Mouse (Mus musculus) mouse trophoblast stem cell (cell line): ENCODE measurements around the gene Nid1.

Experiments used
- in situ Hi-C, 2 experiments: fragments of 300-500 bp; cut with MseI, MboI; formaldehyde crosslinking; loops; 2 replicates in 1 of 2; 3 replicates in 1 of 2; pipeline ENCODE4 v1.15.1; 2025

The Nid1 gene

DNA sequence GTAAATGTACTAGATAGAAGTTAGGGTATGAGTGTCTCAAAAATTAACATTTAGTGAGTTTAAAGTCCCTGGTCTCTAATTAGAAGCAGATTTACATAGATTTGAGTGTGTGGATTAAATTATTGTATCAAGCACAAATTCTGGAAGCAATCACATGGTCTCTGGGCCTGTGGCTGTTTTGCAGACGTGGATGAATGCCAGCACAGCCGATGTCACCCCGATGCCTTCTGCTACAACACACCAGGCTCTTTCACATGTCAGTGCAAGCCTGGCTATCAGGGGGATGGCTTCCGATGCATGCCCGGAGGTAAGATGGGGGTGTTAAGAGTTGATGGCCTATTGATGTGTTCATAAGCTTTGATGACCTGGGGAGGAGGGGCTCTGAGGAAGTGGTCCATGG is 52.5 kb downstream of the Nid1 start:
- in situ Hi-C loops = no loop called here

DNA sequence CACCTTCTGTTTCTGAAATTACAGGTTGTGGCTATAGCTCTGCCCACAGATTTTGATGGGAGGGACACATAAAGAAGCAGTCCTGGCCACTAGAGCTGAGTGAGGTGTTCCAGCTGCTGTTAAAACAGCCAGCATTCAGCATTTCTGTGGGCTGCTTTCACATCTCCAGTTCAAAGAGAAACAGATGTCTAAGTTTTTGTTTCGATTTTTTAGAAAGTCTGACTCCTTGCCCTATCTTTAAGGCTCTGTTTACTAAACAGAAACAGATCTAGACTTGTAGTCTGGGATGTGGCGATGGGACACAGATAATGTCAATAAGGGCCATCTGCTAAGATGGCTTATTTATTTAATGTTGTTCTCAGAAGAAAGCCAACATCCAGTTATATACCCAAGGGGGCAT is 54.8 kb downstream of the Nid1 start:
- in situ Hi-C loops = no loop called here

DNA sequence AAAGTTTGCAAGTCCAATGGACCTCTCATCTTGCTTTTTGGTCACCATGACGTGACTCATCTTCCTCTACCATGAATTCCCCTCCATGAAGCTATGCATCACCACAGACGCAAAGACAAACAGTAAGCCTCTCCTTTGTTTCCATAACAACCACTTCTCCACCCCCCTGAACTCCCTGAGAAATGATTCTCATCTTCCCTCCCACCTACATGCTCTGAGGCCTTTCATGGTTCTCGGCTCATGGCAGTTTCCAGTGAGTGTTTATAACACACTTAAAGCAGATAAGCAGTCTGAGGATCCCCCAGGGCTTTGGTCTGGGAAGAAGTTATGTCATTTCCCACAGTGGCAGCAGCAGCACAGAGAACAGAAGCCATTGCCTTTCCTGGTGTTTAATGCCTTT is 56.2 kb downstream of the Nid1 start:
- in situ Hi-C loops = no loop called here

DNA sequence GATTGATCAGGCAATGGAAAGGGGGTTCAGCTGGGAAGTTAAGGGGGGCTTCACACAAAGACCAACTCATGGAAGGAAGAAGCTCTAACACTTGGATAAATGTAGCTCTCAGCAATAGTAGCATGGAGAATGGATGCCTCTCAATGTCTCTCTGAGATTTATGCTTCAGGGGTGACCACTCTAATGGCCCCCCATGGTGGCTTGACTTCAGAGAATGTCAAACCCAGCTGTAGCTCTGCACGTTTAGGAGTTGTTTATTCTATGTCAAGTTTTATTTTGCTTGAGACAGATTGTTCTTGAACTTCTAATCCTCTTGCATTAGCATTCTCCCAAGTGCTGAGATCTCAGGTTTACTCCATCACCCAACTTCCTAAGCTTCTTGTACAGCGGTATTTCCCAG is 60.7 kb downstream of the Nid1 start:
- in situ Hi-C loops = no loop called here

DNA sequence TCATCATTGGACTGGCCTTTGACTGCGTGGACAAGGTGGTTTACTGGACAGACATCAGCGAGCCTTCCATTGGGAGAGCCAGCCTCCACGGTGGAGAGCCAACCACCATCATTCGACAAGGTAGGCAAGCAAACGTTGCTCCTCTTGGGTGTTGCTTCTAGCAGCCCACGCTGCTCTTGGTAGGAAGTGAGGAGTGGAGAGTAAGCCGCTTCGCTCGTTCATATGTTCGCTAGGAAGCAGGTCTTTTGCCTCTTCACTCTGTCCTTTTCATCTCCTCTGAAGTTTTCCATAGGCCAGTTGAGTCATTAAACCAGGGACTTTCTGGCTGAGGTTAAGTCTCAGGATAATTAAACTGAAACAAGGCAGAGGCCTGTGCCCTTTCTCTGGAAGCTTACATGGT is 65.1 kb downstream of the Nid1 start:
- in situ Hi-C loops = no loop called here

DNA sequence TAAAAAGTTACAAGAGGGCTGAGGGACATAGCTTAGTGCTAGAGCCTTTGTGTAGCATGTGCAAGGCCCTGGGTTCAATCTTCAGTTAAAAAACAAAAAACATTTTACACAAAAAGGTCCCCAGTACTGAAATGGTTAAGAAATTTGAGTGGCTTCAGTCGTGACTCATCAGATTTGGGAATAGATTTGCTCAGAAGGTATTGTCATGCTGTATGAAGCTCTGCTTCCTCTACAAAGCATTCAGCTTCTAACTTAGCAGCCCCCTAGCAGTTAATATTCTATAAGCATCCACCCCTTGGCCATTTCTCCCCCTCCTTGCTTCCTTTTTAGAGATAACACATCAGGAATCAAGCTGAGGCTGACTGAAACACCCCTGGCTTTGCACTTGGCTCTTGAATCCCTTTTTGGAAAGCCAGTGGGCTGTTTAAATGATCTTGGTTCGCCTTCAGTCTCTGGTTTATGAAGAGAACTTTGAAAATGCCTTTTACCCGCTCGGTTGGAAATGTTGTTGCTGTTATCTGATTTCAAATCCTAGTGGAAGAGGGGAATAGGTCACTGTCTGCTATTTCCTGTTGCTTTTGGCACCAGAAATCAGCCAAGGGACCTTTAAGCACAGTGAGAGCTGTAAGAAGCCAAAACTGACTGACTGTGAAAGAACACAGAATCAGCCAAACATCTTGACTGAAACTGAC is 66.5 kb downstream of the Nid1 start:
- in situ Hi-C loops = no loop called here

DNA sequence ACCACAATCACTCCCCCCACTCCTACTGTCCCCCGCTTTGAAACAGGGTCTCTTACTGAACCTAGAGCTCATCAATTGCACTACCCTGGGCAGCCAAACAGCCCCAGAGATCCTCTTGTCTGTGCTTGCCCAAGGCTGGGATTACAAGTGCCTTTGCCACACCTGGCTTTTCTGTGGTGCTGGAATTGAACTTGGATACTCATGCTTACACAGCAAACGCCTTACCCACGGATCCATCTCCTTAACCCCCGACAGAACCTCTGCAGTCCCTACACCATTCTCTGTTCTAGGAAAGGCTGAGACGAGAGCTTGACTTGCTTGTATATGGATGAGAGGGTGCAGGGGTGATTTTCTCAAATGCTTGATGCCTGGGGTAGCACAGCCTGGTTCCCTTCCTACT is 67.7 kb downstream of the Nid1 start:
- in situ Hi-C loops = no loop called here

DNA sequence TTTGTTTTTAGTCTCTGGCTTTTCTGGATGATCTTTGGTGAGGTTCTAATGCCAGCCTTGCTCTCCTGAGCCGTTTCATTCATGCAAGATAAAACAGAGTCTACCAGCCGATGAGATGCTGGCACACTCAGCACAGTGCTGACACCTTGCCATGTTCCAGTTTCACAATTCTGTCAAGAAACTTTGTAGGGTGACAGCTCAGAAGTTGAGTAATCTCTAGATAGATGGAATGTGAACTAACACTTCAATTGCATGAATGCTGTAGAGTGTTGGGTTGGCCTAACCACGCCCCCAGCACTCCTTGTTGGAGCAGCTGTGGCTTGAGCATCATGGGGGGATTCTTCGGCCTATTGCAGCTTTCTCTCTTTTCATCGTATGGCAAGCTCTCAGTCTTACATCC is 69.2 kb downstream of the Nid1 start:
- in situ Hi-C loops = no loop called here

DNA sequence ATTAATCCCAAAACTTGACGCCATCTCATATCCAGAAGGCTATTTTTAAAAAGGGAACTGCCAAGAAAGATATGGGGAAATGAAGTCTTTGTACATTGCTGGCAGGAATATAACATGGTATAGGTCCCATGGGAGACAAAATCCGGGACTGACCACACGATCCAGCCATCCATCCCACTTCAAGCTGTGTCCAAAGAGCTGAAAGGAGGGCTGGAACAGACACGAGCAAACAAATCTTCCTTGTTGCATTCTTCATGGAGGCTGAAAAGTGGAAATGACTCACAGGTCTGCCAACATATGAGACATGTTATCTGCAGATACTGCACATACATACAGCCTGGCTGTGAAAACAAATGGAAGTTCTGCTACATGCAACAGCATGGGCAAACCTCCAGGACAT is 77.5 kb downstream of the Nid1 start:
- in situ Hi-C loops = loop anchor here (10.0 kb wide), 3 partner anchors 100 to 350 kb away; no protein-coding TSS in a partner anchor

DNA sequence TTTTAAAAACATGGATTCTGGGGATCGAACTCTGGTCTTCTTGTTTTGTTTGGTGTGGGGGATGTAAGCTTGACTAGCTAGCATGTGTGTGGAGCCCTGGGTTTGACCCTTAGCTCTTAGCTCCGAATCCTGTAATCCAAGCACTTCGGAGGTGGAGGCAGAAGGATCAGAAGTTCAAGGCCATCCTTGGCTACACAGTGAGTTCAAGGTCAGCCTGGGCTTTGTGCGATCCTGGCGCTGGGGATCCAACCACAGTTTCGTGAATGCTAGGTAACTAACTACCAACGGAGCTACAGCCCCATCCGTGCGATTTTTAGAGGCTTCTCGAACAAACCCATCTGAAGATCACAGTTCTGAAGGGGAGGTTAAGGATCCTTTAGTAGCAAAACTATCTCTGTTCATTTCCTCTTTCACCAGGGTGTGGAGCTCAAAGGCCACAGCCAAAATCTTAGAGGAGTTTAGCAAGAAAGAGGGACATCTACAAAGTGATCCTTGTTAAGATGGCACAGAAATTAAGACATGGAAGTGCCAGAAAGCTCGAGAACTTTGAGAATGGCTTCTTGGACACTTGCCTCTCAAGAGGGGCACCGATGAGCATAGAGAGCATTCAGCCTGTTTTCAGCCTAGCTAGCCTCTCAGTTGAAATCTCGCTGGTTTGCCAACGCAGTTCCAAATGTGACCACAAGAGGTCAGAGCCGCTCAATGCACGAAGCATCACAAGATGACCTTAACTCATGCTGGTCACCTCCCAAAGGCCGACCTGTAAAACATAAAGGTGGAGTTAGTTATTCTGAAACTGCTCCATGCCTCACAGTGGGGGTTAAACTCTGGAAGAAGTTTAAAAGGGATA is 79.2 kb downstream of the Nid1 start:
- in situ Hi-C loops = loop anchor here (10.0 kb wide), 3 partner anchors 98 to 348 kb away; no protein-coding TSS in a partner anchor

DNA sequence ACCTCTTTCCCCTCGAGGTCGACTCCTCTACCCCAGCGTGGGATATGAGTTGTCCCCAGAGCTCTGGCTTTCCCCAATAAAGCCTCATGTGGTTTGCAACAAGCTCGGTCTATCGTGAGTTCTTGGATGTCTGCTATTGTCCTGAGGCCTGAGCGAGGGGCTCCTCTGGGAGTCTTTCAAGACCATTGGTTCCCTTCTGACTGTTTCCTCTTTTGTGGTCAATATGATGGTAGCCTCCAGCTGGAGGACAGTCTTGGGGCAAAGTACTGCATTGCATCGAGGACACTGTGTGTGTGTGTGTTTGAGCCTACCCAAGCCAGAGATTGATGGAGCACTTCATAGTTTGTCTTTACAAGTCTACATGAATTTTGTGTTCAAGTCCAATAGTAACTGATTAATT is 80.8 kb downstream of the Nid1 start:
- in situ Hi-C loops = loop anchor here (10.0 kb wide), 3 partner anchors 97 to 347 kb away; no protein-coding TSS in a partner anchor

DNA sequence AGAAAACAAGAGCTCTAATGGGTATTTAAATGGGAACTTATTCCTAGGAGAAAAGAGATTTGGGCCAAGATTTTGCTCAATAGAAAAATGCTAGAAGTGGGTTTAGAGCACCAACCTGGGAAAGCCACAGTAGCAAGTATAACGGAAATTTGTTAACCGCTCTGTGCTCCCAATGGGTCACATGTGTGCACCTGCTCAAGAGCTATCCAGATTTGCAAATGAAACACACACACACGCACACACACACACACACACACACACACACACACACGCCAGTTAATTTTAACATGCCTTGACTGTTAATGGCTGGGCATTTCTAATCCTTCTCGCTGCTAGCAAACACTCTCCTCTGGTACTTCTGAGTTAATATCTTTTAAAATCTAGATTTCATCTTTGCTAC is 83.1 kb downstream of the Nid1 start:
- in situ Hi-C loops = no loop called here

DNA sequence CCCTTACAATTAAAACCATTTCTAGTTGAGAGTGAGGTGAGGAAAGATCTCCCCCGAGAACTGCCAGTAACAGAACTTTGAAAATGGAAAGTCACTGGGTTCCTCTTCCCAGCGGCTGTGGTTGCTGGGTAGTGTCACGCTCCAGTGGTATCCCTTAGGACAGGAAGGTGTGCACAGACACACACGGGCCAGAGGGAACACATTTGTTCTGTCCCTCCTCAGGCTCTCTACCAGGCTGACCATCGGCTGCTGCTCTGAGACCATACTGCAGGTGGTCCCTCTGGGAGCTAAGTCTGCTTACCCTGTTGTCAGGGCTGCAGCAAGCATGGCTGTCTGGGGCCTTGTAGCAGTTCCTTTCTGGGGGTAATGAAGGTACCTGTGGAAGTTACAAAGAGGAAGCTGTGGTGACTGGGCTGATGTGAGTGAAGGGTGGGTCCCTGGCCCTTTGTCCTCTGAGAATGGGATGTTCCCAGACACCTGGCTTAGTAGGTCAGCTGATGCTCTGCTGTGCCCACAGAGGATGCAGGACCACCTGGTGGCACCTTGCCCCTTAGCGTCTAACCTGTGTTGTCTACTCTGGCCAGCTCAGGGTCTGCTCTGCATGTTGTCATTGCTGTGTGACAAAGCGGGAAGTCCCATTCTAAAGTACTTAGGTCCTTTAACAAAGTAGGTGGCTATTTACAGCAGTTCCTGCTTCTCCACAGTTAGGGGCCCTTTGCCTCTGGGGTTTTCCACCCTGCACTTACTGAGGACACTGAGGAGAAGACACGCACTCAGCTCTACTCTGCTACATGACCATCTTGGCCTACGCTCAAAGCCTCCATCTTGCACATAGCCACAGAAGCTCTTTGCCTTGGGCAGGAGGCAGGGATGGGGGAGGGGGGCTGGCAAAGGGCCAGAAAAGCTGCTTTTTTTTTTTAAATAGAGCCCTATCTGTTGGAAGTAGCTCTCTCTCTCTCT is 86.6 kb downstream of the Nid1 start:
- in situ Hi-C loops = no loop called here

DNA sequence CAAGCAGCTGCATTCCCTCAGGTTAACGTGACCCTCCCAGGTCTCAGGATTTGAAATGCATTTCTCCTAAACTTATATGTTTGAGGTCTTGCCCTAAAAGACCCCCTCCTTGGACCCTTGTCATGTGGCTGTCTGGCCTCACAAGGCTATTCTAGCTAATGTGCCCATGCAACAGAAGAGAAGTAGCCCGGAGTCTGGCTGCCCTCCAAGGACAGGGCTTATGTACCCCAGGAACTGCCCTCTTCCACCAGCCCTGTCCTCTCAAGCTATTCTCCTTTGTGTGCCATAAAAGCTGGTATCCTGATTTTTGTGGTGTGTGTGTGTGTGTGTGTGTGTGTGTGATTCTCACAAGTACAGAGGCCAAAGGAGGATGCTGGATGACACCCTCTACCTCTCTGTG is 87.9 kb downstream of the Nid1 start:
- in situ Hi-C loops = no loop called here

DNA sequence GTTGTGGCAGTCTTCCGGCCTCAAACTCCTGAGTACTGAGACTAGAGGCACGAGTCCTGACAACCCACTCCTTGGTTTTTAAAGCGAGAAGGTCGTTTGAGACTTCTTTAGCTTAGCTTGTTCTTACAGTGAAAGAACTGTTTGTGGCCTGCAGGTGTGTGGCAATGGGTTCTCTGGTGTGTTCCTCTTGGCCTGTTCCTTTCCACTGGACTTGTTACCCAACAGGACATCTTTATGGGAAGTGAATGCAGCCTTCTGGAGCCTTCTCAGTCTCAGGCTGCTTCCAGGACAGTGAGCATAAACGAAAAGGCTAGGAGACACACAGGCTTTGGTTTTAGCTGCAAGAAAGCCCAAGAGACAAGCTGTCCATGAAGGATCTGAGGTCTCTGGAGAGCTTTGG is 88.5 kb downstream of the Nid1 start:
- in situ Hi-C loops = no loop called here

DNA sequence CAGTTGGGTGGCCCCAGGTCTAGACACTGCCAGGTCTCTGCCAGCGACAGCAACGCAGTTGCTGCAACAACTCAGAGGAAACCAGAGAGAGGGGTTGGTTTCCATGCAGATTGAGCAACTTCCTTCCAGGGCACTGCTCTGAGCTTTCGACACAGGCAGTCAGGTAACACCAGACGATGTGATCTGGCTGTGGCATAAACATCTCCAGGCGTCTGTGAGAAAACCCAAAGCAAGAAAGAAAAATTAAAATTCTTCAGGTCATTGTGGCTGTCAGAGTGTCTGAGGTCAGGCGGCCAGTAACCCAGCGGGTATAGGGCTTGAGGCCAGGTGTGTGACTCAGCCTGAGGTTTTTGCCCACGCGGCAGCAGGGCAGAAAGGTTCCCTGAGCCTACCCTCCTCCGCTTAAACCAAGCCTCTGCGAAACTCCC is 91.8 kb downstream of the Nid1 start:
- in situ Hi-C loops = no loop called here

DNA sequence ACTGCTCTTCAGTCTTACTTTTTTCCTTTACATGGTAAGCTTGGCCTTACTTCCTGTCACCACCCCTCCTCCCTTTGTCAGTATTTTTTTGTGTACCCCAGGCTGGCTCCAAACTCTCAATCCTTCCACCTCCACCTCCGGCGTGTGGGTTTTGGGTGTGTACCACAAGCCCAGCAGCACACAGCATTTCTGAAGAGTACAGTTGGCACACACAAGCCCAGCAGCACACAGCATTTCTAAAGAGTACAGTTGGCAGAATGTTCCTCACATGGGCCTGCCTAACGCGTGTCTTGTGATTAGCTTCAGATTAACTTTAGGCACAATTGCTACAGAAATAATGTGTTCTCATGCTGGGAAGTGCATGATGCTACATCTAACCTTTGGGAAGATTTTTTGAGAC is 93.6 kb downstream of the Nid1 start:
- in situ Hi-C loops = no loop called here

DNA sequence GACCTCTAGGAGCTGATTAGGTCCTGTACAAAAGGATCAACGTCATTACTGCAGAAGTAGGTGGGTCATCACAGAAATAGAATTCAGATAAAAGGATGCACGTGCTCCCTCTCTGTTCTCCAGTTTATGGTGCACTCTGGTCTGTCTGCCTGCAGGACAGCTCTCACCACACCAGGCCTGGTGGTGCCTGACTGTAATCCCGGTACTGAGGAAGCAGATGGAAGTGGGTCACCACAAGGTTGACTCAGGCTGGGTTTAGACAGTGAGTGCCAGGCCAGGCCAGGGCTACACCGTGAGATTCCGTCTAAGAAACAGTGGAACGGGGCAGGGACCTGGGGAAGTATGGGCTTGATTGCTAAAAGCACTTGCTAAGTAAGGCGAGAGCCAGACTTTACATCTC is 94.6 kb downstream of the Nid1 start:
- in situ Hi-C loops = no loop called here

DNA sequence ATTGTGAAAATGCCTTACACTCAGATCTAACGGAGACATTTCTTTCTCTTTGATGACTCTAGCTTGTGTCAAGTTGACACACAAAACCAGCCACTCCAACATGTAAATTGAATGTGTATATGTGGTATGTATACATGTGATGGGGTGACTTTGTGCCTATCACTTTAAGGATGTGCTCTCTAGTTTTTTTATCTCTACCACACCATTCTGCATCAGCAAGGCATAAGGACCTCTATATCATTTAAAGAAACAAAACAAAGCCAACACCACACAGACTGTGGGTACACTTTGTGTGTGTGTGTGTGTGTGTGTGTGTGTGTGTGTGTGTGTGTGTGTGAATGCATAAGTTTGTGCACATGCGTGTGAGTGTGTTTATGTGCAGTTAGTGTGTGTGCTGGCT is 99.2 kb downstream of the Nid1 start:
- in situ Hi-C loops = no loop called here

DNA sequence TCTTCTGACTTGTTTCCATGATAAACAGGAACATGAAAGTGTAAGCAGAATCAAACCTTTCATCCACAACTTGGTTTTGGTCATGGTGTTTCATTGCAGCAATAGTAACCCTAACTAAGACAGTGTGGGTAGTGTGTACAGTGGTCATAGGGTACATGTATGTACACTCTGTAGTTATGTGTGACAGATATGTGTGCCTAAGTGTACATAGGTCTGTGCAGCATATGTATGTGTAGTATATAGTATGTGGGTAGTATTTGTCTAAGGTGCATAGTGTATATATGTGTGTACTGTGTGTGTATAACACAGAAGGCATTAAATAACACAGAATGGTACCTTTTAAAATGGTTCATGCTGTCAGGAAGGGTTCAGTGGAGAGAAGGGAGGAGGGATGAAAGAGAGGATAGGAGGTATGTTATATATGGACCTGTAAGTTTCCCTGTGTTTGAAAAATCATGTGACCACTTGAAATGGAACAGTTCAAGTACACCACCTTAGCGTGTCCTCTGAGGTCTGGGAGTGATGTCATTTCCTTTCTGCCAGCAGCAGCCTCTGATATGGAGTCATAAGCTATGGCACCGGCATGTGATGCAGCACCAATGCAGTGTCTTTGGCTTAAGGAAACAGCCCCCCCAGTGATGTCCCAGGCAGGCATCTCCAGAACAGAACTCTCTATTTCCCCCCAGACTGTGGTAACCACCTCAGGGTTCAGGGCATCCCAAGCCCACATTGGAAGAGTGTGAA is 100.1 kb downstream of the Nid1 start:
- in situ Hi-C loops = no loop called here

DNA sequence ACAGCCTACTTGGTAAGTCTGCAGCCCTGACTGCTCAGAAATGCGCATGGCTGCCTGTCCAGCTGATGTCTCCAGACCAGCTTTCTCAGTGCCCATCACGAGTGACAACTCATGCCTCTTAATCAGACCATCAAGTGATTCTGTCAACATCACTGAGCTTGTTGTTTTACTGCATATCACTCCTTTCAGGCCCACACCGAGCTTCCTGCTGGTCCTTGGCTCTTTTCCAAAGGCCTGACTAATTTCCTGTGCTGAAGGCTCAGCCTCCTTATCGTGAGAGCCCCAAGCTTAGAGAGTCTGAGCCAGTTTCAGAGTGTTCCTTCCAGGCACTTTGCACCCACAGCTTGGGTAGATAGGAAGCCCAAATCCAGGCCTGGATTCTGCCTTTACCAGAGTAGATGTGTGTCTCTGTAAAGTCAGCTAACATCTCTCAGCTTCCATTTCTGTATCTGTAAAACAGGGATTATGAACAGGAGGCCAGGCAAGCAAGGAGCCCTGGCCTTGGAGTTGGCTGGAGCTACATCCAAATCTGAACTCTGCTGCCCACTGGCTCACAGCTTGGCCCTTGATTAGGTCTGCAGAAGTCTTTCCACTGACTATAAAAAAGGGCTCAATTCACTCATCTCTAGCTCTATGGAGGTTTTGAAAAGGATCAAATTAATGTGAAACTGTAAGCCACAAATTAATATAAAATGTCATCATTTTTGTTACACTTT is 101.4 kb downstream of the Nid1 start:
- in situ Hi-C loops = no loop called here
